Mouse (Mus musculus) ES-E14 (cell line): ENCODE measurements around the gene Dnah3. TPM values are rescaled to one million over a fixed set of nuclear protein-coding genes. Genes with fewer than 3 reads are reported as not detected.

Experiments
- DNase-seq: peaks from one replicate; pipeline ENCODE4 v3.0.0-alpha.2; 2013; ENCODE audit warnings: low read depth, low spot score
- H3K27ac ChIP-seq: 2 replicates; pipeline ENCODE4 v1.5.1; 2012; ENCODE audit warnings: low read depth, mild to moderate bottlenecking, low read length, moderate library complexity, mixed read lengths; ENCODE audit not compliant: poor library complexity, insufficient read depth, severe bottlenecking
- H3K36me3 ChIP-seq: 2 replicates; pipeline ENCODE4 v1.6.1; 2012; ENCODE audit warnings: mild to moderate bottlenecking, low read length, moderate library complexity, mixed read lengths; ENCODE audit not compliant: control insufficient read depth, poor library complexity, insufficient read depth, severe bottlenecking
- H3K4me1 ChIP-seq, 2 experiments: fragments of 150-350 bp in 1 of 2; sonication (generic) in 1 of 2; 2 replicates each; pipeline ENCODE4 v1.6.1; 2012; ENCODE audit warnings: low read length in 2 of 2, mild to moderate bottlenecking in 1 of 2, mixed read lengths in 1 of 2; ENCODE audit not compliant: control insufficient read depth in 2 of 2, insufficient read depth in 2 of 2, poor library complexity in 1 of 2
- H3K4me3 ChIP-seq, 2 experiments: fragments of 150-350 bp in 1 of 2; sonication (generic) in 1 of 2; 2 replicates each; pipeline ENCODE4 v1.5.1; 2012; ENCODE audit warnings: low read length in 2 of 2, low read depth in 1 of 2, mild to moderate bottlenecking in 1 of 2, mixed read lengths in 1 of 2; ENCODE audit not compliant: insufficient read depth in 1 of 2, poor library complexity in 1 of 2, severe bottlenecking in 1 of 2
- H3K9ac ChIP-seq: 2 replicates; pipeline ENCODE4 v1.6.1; 2012; ENCODE audit warnings: low read depth, mild to moderate bottlenecking, low read length, mixed read lengths; ENCODE audit not compliant: poor library complexity, insufficient read depth, severe bottlenecking
- H3K9me3 ChIP-seq: fragments of 150-350 bp; sonication (generic); 2 replicates; pipeline ENCODE4 v1.6.1; 2012; ENCODE audit warnings: low read depth, mild to moderate bottlenecking, low read length; ENCODE audit not compliant: control insufficient read depth, insufficient read depth
- CHD2 ChIP-seq: IDR thresholded peaks from 2 replicates; pipeline ENCODE4 v1.6.1; 2014; ENCODE audit warnings: mild to moderate bottlenecking, low read depth, low read length, inconsistent platforms
- HCFC1 ChIP-seq: IDR thresholded peaks from 2 replicates; pipeline ENCODE4 v1.6.1; 2012; ENCODE audit warnings: low read length, inconsistent platforms, borderline replicate concordance; ENCODE audit not compliant: insufficient read depth
- MAFK ChIP-seq: IDR thresholded peaks from 2 replicates; pipeline ENCODE4 v1.6.1; 2014; ENCODE audit warnings: mild to moderate bottlenecking, low read depth, low read length, inconsistent platforms; ENCODE audit not compliant: insufficient read depth
- ZC3H11A ChIP-seq: IDR thresholded peaks from 2 replicates; pipeline ENCODE4 v1.6.1; 2012; ENCODE audit warnings: low read depth, mild to moderate bottlenecking, inconsistent platforms, low read length, borderline replicate concordance
- ZNF384 ChIP-seq: IDR thresholded peaks from 2 replicates; pipeline ENCODE4 v1.6.1; 2012; ENCODE audit warnings: low read depth, low read length, inconsistent platforms
- in situ Hi-C, 2 experiments: fragments of 600-800 bp; cut with MboI; formaldehyde crosslinking; loops; one replicate each; pipeline ENCODE4 v1.15.1; 2025; ENCODE audit warnings: low sequenced_read_pairs in 2 of 2, inconsistent platforms in 1 of 2; ENCODE audit not compliant: unreplicated experiment in 2 of 2
- total RNA-seq: library from RNA; depleted of rRNA; stranded (reverse); fragments of 300-350 nt; gene quantifications from 2 replicates; pipeline ENCODE4 v1.2.3, GENCODE M21; 2012

The Dnah3 gene
- total RNA-seq, 1 experiment = not detected

- Histone ChIP-seq H3K27ac (no peak overlapping the region), H3K4me3 (no peak overlapping the region), H3K9me3 (no peaks in the 10 kb centered on the region), H3K36me3 (no peaks in the 10 kb centered on the region), H3K9ac (no peak overlapping the region), H3K4me1 (peaks cover 1 to 3% of the 10 kb centered on the region in 2 experiments; a peak in 2 of 4 replicates)
- in situ Hi-C loops = no loop called here
- no peak for DNase-seq
- TF ChIP-seq ZC3H11A (no peak), CHD2 (no peak), ZNF384 (no peak), MAFK (no peak), HCFC1 (no peak)
Observed at GRCm38 (mm10) chr7:119937036-119937435, 158.0 kb downstream of the Dnah3 start.

GRCm38 (mm10) chr7:119936321-119936720, 158.8 kb downstream of the Dnah3 start:
- H3K4me3 ChIP-seq = no peak overlapping the region
- H3K4me1 ChIP-seq = peaks cover 0 to 3% of the 10 kb centered on the region in 2 experiments; a peak in 2 of 4 replicates
- DNase-seq = no peak
- no peaks in the 10 kb centered on the region for H3K36me3 ChIP-seq
- H3K27ac ChIP-seq = no peak overlapping the region
- no peak overlapping the region for H3K9ac ChIP-seq
- in situ Hi-C loops = no loop called here
- TF ChIP-seq MAFK (no peak), ZNF384 (no peak), ZC3H11A (no peak), HCFC1 (no peak), CHD2 (no peak)
- H3K9me3 ChIP-seq = no peaks in the 10 kb centered on the region

- in situ Hi-C loops = no loop called here
- TF ChIP-seq ZC3H11A = no peak
- no peak for TF ChIP-seq CHD2
- no peak for TF ChIP-seq HCFC1
- no peak for TF ChIP-seq ZNF384
- no peak for TF ChIP-seq MAFK
- Histone ChIP-seq H3K36me3 (no peaks in the 10 kb centered on the region), H3K4me3 (no peak overlapping the region), H3K9me3 (no peaks in the 10 kb centered on the region), H3K27ac (no peak overlapping the region), H3K9ac (no peak overlapping the region), H3K4me1 (no peaks in the 10 kb centered on the region)
- no peak for DNase-seq
Observed at GRCm38 (mm10) chr7:119928783-119929440, 166.2 kb downstream of the Dnah3 start.

GRCm38 (mm10) chr7:119921054-119921453, 174.0 kb downstream of the Dnah3 start:
- Histone ChIP-seq H3K4me3 (no peak overlapping the region), H3K27ac (no peak overlapping the region), H3K4me1 (no peaks in the 10 kb centered on the region), H3K36me3 (no peaks in the 10 kb centered on the region), H3K9me3 (no peaks in the 10 kb centered on the region), H3K9ac (no peak overlapping the region)
- TF ChIP-seq ZC3H11A = no peak
- no peak for TF ChIP-seq CHD2
- no peak for TF ChIP-seq ZNF384
- TF ChIP-seq HCFC1 = no peak
- no peak for TF ChIP-seq MAFK
- DNase-seq = no peak
- in situ Hi-C loops = no loop called here

GRCm38 (mm10) chr7:119920457-119920856, 174.6 kb downstream of the Dnah3 start:
- Histone ChIP-seq H3K9ac (no peak overlapping the region), H3K9me3 (no peaks in the 10 kb centered on the region), H3K36me3 (no peaks in the 10 kb centered on the region), H3K4me1 (no peaks in the 10 kb centered on the region), H3K27ac (no peak overlapping the region), H3K4me3 (no peak overlapping the region)
- in situ Hi-C loops = no loop called here
- no peak for TF ChIP-seq ZNF384
- no peak for TF ChIP-seq CHD2
- no peak for TF ChIP-seq MAFK
- no peak for TF ChIP-seq ZC3H11A
- TF ChIP-seq HCFC1 = no peak
- DNase-seq = no peak
